Mouse (Mus musculus): ENCODE results near the gene Nck2. TPM values are rescaled to one million over a fixed set of nuclear protein-coding genes. Genes with fewer than 3 reads are reported as not detected.

The Nck2 gene
- polyA plus RNA-seq, 1 experiment from 2014 or later = 36.3 TPM

DNA sequence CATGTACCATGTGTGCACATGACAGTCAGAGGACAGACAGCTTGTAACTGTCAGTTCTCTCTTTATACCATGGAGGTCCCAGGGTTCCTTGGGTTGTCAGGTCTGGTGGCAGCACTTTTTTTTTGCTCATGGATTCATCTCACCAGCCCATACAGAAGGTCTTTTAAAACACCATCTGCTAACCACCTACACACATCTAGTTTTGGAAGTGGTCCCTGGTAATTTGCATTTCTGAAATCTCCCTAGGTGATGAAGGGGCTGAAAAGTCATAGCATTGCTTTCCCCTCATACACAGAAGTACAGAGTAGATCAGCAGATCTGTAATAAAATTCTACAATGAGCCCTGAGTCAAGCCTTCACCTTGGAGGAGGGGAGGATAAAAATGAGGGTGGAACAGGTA is 44.9 kb downstream of the Nck2 start:
- Histone ChIP-seq H3K4me1 (ENCODE audit: control insufficient read depth, insufficient read depth, low read length) (peaks cover 29% of the 10 kb centered on the region), H3K27ac (ENCODE audit: low read length) (no peak overlapping the region), H3K9me3 (replicated peaks; ENCODE audit: control insufficient read depth, low read length) (no peaks in the 10 kb centered on the region), H3K27me3 (ENCODE audit: control insufficient read depth, insufficient read depth, low read length) (no peaks in the 10 kb centered on the region), H3K4me2 (ENCODE audit: low read depth, low read length) (no peak overlapping the region), H3K4me3 (replicated peaks; ENCODE audit: low read length) (no peak overlapping the region), H3K9ac (ENCODE audit: low read length) (no peak overlapping the region), H3K36me3 (ENCODE audit: control insufficient read depth, insufficient read depth, low read length) (no peaks in the 10 kb centered on the region)
- ATAC-seq (ENCODE audit: insufficient read depth, low FRiP score) = no peak

DNA sequence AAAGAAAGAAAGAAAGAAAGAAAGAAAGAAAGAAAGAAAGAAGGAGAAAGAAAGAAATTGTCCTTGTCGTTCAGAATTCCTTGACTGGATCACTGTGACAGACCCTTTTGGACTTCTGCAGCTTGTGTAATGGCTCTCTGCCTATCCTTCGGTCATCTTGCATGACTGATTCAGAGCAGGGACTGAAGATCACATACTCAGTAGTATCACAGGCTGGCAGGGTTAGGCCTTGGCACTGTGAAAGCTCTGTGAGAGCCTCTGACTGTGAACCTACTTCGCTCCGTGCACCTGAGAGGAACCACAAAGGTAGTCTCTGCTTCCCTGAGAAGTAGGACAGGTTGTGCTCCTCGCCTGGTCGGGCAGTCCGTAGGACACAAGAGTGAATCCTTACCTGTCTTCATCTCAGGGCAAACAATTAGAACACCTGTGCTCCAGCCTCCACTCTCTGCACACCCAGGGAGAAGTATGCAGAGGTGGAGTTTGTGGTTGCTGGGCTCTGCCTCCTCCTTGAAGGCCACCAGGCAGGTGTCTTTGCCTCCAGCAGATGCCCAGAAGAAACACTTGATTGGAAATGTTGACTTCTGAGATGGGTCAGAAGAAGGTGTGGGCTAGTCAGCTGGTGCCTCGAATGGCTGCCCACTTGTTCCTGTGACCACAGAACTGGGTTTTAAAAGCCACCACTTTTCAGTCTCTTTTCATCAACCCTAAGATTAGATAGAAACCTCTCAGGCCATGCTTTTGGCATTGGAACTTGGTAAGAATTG is 47.3 kb downstream of the Nck2 start:
- peaks cover 8% of the 10 kb centered on the region for H3K4me1 ChIP-seq (ENCODE audit: control insufficient read depth, insufficient read depth, low read length)
- H3K36me3 ChIP-seq (ENCODE audit: control insufficient read depth, insufficient read depth, low read length) = no peaks in the 10 kb centered on the region
- H3K27me3 ChIP-seq (ENCODE audit: control insufficient read depth, insufficient read depth, low read length) = no peaks in the 10 kb centered on the region
- H3K4me3 ChIP-seq (replicated peaks; ENCODE audit: low read length) = no peak overlapping the region
- H3K4me2 ChIP-seq (ENCODE audit: low read depth, low read length) = no peak overlapping the region
- WGBS = 89% methylated on average over 8 of the region's 8 CpGs
- no peak overlapping the region for H3K9ac ChIP-seq (ENCODE audit: low read length)
- no peak for ATAC-seq (ENCODE audit: insufficient read depth, low FRiP score)
- no peak overlapping the region for H3K27ac ChIP-seq (ENCODE audit: low read length)
- no peaks in the 10 kb centered on the region for H3K9me3 ChIP-seq (replicated peaks; ENCODE audit: control insufficient read depth, low read length)

DNA sequence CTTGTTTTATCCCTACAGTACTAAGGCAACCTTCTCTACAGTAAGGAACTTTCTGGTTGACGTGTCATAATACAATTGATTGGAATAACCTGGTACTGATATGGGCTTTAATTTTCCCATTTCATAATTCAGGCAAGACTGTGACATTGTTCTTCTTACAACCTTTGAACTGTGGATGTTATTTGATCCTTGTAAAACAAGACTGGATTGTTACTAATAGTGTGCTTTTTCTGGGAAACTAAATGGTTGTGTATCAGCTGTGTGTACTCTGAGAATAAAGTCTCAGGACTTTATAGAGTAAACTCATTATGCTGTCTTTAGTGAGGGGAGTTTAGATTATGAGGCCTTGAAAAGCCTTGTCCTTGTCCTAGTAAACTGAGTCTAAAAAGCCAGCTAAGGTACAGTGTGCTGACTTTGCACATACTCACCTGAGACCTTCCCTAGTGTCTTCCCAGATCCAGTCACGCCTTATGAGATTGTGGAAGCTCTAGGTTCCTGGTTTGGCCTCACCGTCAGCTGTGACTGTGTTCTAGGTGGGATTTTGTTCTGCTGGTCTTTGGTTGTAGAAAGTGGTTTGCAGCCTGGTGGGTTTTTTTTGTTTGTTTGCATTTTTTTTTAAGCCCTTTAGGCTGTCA is 48.5 kb downstream of the Nck2 start:
- 79% methylated on average over 3 of the region's 3 CpGs for WGBS
- ATAC-seq (ENCODE audit: insufficient read depth, low FRiP score) = no peak

DNA sequence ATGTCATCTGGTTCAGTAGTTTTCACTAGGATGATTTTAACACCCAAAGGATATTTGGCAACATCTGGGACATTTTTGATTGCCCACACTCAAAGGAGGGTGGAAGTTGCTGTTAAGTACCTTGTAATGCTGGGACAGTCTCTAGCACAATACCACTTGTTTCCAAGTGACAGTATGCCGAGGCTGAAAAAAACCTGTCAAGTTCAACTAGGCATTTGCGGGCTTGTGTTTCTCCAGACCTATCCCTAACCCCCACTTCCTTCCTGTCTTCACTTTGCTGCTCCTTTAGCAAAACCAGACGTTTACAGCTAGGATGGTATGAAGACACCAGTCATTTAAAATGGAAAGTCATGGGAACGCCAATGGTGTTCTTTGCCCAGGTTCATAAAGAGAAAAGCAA is 51.7 kb downstream of the Nck2 start:
- no peak overlapping the region for H3K9ac ChIP-seq (ENCODE audit: low read length)
- WGBS = 71% methylated on average over 4 of the region's 4 CpGs
- no peak for ATAC-seq (ENCODE audit: insufficient read depth, low FRiP score)
- H3K36me3 ChIP-seq (ENCODE audit: control insufficient read depth, insufficient read depth, low read length) = no peaks in the 10 kb centered on the region
- peaks cover 5% of the 10 kb centered on the region for H3K4me1 ChIP-seq (ENCODE audit: control insufficient read depth, insufficient read depth, low read length)
- H3K27me3 ChIP-seq (ENCODE audit: control insufficient read depth, insufficient read depth, low read length) = no peaks in the 10 kb centered on the region
- no peak overlapping the region for H3K4me3 ChIP-seq (replicated peaks; ENCODE audit: low read length)
- H3K9me3 ChIP-seq (replicated peaks; ENCODE audit: control insufficient read depth, low read length) = no peaks in the 10 kb centered on the region
- H3K27ac ChIP-seq (ENCODE audit: low read length) = no peak overlapping the region
- H3K4me2 ChIP-seq (ENCODE audit: low read depth, low read length) = no peak overlapping the region

More for the DNA sequence above, 48.5 kb downstream of the Nck2 start:
- Histone ChIP-seq H3K27ac (ENCODE audit: low read length) (no peak overlapping the region), H3K4me1 (ENCODE audit: control insufficient read depth, insufficient read depth, low read length) (peaks cover 3% of the 10 kb centered on the region; the same call in 1 of the 2 replicates), H3K9ac (ENCODE audit: low read length) (no peak overlapping the region), H3K36me3 (ENCODE audit: control insufficient read depth, insufficient read depth, low read length) (no peaks in the 10 kb centered on the region), H3K4me3 (replicated peaks; ENCODE audit: low read length) (no peak overlapping the region), H3K4me2 (ENCODE audit: low read depth, low read length) (no peak overlapping the region), H3K27me3 (ENCODE audit: control insufficient read depth, insufficient read depth, low read length) (no peaks in the 10 kb centered on the region), H3K9me3 (replicated peaks; ENCODE audit: control insufficient read depth, low read length) (no peaks in the 10 kb centered on the region)

DNA sequence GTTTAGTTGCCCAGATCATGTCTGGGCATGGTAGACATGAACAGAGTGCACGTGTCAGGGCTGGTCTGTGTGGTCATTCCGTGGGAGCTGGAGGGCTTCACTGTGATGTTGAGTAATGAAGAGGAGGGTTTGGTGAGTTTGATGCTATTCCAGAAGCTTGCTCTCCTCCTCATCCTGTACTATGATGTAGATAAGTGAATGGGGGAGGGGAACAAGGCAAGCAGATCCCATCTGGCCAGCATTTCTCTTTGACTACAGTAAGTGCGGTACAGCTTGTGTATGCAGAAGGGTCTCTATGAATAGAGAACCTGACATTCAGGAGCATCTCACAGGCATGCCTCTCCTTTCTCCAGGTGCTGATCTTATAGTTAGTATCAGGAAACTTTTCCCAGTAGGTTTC is 52.6 kb downstream of the Nck2 start:
- no peak overlapping the region for H3K27ac ChIP-seq (ENCODE audit: low read length)
- H3K4me2 ChIP-seq (ENCODE audit: low read depth, low read length) = no peak overlapping the region
- no peaks in the 10 kb centered on the region for H3K27me3 ChIP-seq (ENCODE audit: control insufficient read depth, insufficient read depth, low read length)
- no peak overlapping the region for H3K4me3 ChIP-seq (replicated peaks; ENCODE audit: low read length)
- no peak for ATAC-seq (ENCODE audit: insufficient read depth, low FRiP score)
- no peaks in the 10 kb centered on the region for H3K36me3 ChIP-seq (ENCODE audit: control insufficient read depth, insufficient read depth, low read length)
- H3K9me3 ChIP-seq (replicated peaks; ENCODE audit: control insufficient read depth, low read length) = no peaks in the 10 kb centered on the region
- H3K4me1 ChIP-seq (ENCODE audit: control insufficient read depth, insufficient read depth, low read length) = peaks cover 11% of the 10 kb centered on the region
- WGBS = 79% methylated on average over 3 of the region's 3 CpGs
- H3K9ac ChIP-seq (ENCODE audit: low read length) = no peak overlapping the region

DNA sequence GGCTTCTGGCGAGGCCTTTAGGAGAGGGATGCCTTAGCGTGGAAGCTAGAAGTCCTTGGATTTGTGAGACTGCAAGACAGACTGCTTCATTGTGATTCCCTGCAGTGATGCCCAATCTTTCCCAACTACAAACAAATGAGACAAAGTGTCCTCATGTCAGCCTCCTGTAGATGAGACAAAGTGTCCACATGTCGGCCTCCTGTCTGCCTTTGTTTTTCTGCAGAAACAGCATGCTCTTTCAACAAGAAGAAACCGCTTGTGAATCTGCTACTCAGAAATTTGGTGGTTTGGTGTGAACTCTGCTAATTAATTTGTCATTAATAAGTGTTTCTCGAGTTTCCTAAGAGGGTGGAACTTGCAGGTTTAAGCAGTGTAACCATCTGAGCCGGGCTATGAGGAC is 53.6 kb downstream of the Nck2 start:
- ATAC-seq (ENCODE audit: insufficient read depth, low FRiP score) = no peak

DNA sequence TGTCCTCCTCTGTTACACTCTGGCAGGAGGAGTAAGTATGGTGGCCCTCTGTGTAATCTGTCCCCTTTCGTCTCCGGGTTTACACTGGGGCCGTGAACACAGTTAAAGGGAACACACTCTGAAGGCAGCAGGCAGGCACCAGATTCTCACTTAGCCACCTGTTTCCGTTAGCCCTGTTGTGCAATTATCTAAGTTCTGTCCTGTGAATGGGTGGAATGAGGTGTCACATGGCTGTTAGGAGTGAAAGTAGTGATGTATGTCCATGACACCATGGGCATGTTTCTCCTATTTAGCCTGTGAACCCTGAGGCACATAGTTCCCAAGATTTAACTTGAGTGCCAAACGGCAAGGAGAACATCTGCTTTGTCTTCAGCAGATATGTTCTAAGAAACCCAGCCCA is 55.7 kb downstream of the Nck2 start:
- WGBS = 61% methylated on average over 5 of the region's 5 CpGs
- Histone ChIP-seq H3K27ac (ENCODE audit: low read length) (no peak overlapping the region), H3K9ac (ENCODE audit: low read length) (no peak overlapping the region), H3K4me1 (ENCODE audit: control insufficient read depth, insufficient read depth, low read length) (peaks cover 32% of the 10 kb centered on the region), H3K36me3 (ENCODE audit: control insufficient read depth, insufficient read depth, low read length) (no peaks in the 10 kb centered on the region), H3K27me3 (ENCODE audit: control insufficient read depth, insufficient read depth, low read length) (no peaks in the 10 kb centered on the region), H3K9me3 (replicated peaks; ENCODE audit: control insufficient read depth, low read length) (no peaks in the 10 kb centered on the region), H3K4me2 (ENCODE audit: low read depth, low read length) (no peak overlapping the region), H3K4me3 (replicated peaks; ENCODE audit: low read length) (no peak overlapping the region)
- ATAC-seq (ENCODE audit: insufficient read depth, low FRiP score) = no peak

More for the DNA sequence above, 53.6 kb downstream of the Nck2 start:
- 78% methylated on average over 6 of the region's 6 CpGs for WGBS
- H3K27me3 ChIP-seq (ENCODE audit: control insufficient read depth, insufficient read depth, low read length) = no peaks in the 10 kb centered on the region
- no peak overlapping the region for H3K4me2 ChIP-seq (ENCODE audit: low read depth, low read length)
- H3K9ac ChIP-seq (ENCODE audit: low read length) = no peak overlapping the region
- H3K4me3 ChIP-seq (replicated peaks; ENCODE audit: low read length) = no peak overlapping the region
- no peaks in the 10 kb centered on the region for H3K36me3 ChIP-seq (ENCODE audit: control insufficient read depth, insufficient read depth, low read length)
- peaks cover 16% of the 10 kb centered on the region for H3K4me1 ChIP-seq (ENCODE audit: control insufficient read depth, insufficient read depth, low read length)
- H3K27ac ChIP-seq (ENCODE audit: low read length) = no peak overlapping the region
- H3K9me3 ChIP-seq (replicated peaks; ENCODE audit: control insufficient read depth, low read length) = no peaks in the 10 kb centered on the region

DNA sequence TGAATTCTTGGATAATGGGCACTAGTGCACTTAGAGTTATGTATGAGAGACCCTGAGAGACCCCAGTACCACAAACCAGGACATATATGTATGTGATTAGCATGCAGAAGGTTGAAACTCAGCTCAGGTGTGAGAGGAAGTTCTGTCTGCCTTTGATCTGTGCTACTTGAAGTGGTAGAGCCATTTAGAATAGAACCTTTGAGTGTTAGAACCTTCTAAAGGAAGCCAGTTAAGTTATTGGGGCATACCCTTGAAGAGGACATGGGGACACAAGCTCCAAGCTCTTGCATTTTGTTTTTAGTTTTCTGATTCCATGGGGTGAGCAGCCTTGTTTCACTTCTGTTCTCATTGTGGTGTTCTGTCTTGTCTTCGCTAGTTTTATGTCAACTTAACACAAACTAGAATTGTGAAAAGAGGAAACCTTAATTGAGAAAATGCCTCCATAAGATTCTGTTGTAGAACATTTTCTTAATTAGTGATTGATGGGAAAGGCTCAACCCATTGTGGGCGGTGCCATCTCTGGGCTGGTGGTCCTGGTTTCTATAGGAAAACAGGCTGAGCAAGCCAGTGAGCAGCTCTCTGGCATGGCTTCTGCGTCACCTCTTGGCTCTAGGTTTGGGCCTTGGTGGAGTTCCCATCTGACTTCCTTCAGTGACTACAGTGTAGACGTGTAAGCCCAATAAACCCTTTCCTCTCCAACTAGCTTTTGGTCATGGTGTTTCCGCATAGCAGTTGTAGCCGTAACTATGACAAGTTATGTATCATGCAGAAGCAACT is 57.0 kb downstream of the Nck2 start:
- 77% methylated on average over 6 of the region's 6 CpGs for WGBS
- no peak for ATAC-seq (ENCODE audit: insufficient read depth, low FRiP score)
- Histone ChIP-seq H3K36me3 (ENCODE audit: control insufficient read depth, insufficient read depth, low read length) (no peaks in the 10 kb centered on the region), H3K27me3 (ENCODE audit: control insufficient read depth, insufficient read depth, low read length) (no peaks in the 10 kb centered on the region), H3K27ac (ENCODE audit: low read length) (no peak overlapping the region), H3K4me3 (replicated peaks; ENCODE audit: low read length) (no peak overlapping the region), H3K4me1 (ENCODE audit: control insufficient read depth, insufficient read depth, low read length) (peaks cover 32% of the 10 kb centered on the region), H3K9me3 (replicated peaks; ENCODE audit: control insufficient read depth, low read length) (no peaks in the 10 kb centered on the region), H3K4me2 (ENCODE audit: low read depth, low read length) (no peak overlapping the region), H3K9ac (ENCODE audit: low read length) (no peak overlapping the region)
